Mouse (Mus musculus): ENCODE measurements at regions not wholly inside any gene's neighbourhood (a gene's known extent, or its start where the extent isn't known, plus 50 kb on each side); places are given as distances from the start of the nearest gene placed in this dataset.

GRCm38 (mm10) chr8:117898015-117898414 lies 96.3 kb upstream of the Mphosph6 start:
- in situ Hi-C loops (cut with MboI, MseI) = no loop called here

- in situ Hi-C loops (cut with MboI, MseI) = no loop called here
Observed at GRCm38 (mm10) chr8:117894861-117895260, 93.1 kb upstream of the Mphosph6 start.

GRCm38 (mm10) chr8:117890211-117890610 lies 88.5 kb upstream of the Mphosph6 start:
- in situ Hi-C loops (cut with MboI, MseI) = no loop called here

GRCm38 (mm10) chr8:117881414-117881973 lies 79.8 kb upstream of the Mphosph6 start:
- in situ Hi-C loops (cut with MboI, MseI) = no loop called here

- in situ Hi-C loops (cut with MboI, MseI) = no loop called here
Observed at GRCm38 (mm10) chr8:117880279-117880975, 78.7 kb upstream of the Mphosph6 start.

GRCm38 (mm10) chr8:117873611-117874010 lies 71.9 kb upstream of the Mphosph6 start:
- in situ Hi-C loops (cut with MboI, MseI) = no loop called here

- in situ Hi-C loops (cut with MboI, MseI) = loop anchor here (10.0 kb wide), 1 partner anchor 222 kb away; no protein-coding TSS in a partner anchor
Observed at GRCm38 (mm10) chr8:117867138-117867537, 65.4 kb upstream of the Mphosph6 start.

- in situ Hi-C loops (cut with MboI, MseI) = loop anchor here (10.0 kb wide), 1 partner anchor 220 kb away; no protein-coding TSS in a partner anchor
Observed at GRCm38 (mm10) chr8:117865014-117865413, 63.3 kb upstream of the Mphosph6 start.

- in situ Hi-C loops (cut with MboI, MseI) = loop anchor here (5.0 to 10.0 kb wide), 2 partner anchors 92 to 219 kb away; no protein-coding TSS in a partner anchor
Observed at GRCm38 (mm10) chr8:117863837-117864236, 62.1 kb upstream of the Mphosph6 start.

GRCm38 (mm10) chr8:117862318-117862717 lies 60.6 kb upstream of the Mphosph6 start:
- in situ Hi-C loops (cut with MboI, MseI) = loop anchor here (5.0 to 10.0 kb wide), 2 partner anchors 90 to 218 kb away; no protein-coding TSS in a partner anchor

GRCm38 (mm10) chr8:117859734-117860133 lies 58.0 kb upstream of the Mphosph6 start:
- in situ Hi-C loops (cut with MboI, MseI) = loop anchor here (5.0 to 10.0 kb wide), 2 partner anchors 87 to 215 kb away; no protein-coding TSS in a partner anchor

- in situ Hi-C loops (cut with MboI, MseI) = no loop called here
Observed at GRCm38 (mm10) chr8:117859095-117859494, 57.4 kb upstream of the Mphosph6 start.

- in situ Hi-C loops (cut with MboI, MseI) = no loop called here
Observed at GRCm38 (mm10) chr8:117856121-117856520, 54.4 kb upstream of the Mphosph6 start.

GRCm38 (mm10) chr8:117854942-117855491 lies 53.3 kb upstream of the Mphosph6 start:
- in situ Hi-C loops (cut with MboI, MseI) = no loop called here

GRCm38 (mm10) chr8:117854301-117854700 lies 52.6 kb upstream of the Mphosph6 start:
- in situ Hi-C loops (cut with MboI, MseI) = no loop called here

GRCm38 (mm10) chr8:117853408-117853807 lies 51.7 kb upstream of the Mphosph6 start:
- in situ Hi-C loops (cut with MboI, MseI) = no loop called here

- in situ Hi-C loops (cut with MboI, MseI) = no loop called here
Observed at GRCm38 (mm10) chr8:117852521-117852920, 50.8 kb upstream of the Mphosph6 start.
